Mouse (Mus musculus): ENCODE results near the gene Plcl2.

DNA sequence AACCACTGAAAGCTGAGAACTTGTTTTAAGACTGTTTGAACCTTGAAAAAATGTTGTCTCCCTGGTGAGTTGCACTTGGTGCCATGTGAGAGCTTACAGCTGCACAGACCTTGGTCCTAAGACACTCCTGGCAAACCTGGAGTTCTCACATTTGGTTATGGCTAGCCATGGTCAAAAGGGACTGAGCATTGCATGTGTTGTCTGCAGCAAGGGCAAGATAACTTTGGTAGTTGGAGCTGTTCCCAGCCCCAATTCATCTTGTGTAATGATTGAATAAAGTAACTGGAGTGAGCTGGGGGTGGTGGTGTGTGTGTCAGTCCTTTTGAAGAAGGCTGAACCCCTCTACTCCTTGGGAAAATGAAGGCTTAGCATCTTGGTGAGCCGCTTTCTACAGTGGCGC, 215.2 kb downstream of the Plcl2 start:
- TF ChIP-seq CTCF (IDR thresholded peaks at IDR 0.05; ENCODE audit: extremely low read depth, insufficient read depth, insufficient read length, insufficient replicate concordance) (no peak), POLR2A (IDR thresholded peaks at IDR 0.05; ENCODE audit: low read depth, low read length) (no peak)

All from spleen, adult 2 months (tissue).